In genomic region chr9:22051161-22051957, GRCm38 (mm10) we compare ENCODE assay signal across 10 mouse cellular contexts. TPM values are rescaled to one million over a fixed set of nuclear protein-coding genes. Genes with fewer than 3 reads are reported as not detected.
A peak's percentile ranks its signal among the peaks of the same experiment; 100 is the strongest.
DNase-seq lines count a peak whose midpoint lies in the region; ATAC-seq and TF ChIP-seq lines count a peak whose summit lies in the region.
"Had no signal": no experiment of that assay in that cellular context is flagged by ENCODE, and none has a peak within 500 bp of the region (broad histone marks: within the 10 kb centered on the region; RNA-seq: fewer than 3 reads in every experiment).

No protein-coding gene starts in this region.

- no peaks in the 10 kb centered on the region for H3K9me3 ChIP-seq in heart, embryonic 12.5 days (replicated peaks)
- H3K9me3 ChIP-seq in hindbrain, postnatal 0 days (ENCODE audit: low read length) = no peaks in the 10 kb centered on the region
- no peaks in the 10 kb centered on the region for H3K9me3 ChIP-seq in neural tube, embryonic 11.5 days (ENCODE audit: control insufficient read depth, low read length)

- peaks cover 78% of the 10 kb centered on the region for H3K27me3 ChIP-seq in heart, embryonic 12.5 days (replicated peaks)
- H3K27me3 ChIP-seq in thymus, adult 2 months (ENCODE audit: control insufficient read depth, insufficient read depth, low read length) = peaks cover 10% of the 10 kb centered on the region; the same call in 1 of the 2 replicates
- H3K27me3 ChIP-seq in hindbrain, postnatal 0 days (ENCODE audit: insufficient read depth, low read length) = no peaks in the 10 kb centered on the region
- H3K27me3 ChIP-seq in neural tube, embryonic 11.5 days (ENCODE audit: control insufficient read depth, insufficient read depth, low read length) = peaks cover 19% of the 10 kb centered on the region

- WGBS in heart, embryonic 12.5 days = 3% methylated on average over 65 of the region's 67 CpGs
- 8% methylated on average over 54 of the region's 67 CpGs for WGBS in thymus, adult 2 months
- under 1% methylated on average over 53 of the region's 67 CpGs for WGBS in hindbrain, postnatal 0 days
- 1% methylated on average over 57 of the region's 67 CpGs for WGBS in neural tube, embryonic 11.5 days

- ATAC-seq in heart, embryonic 12.5 days (ENCODE audit: insufficient number of reproducible peaks, low FRiP score) = peak; percentile 11; the same call in 1 of the 2 replicates
- ATAC-seq in hindbrain, postnatal 0 days = peak; percentile 33
- peak; percentile 21 for ATAC-seq in neural tube, embryonic 11.5 days (ENCODE audit: insufficient read depth, low FRiP score, low TSS enrichment)

- TF ChIP-seq CTCF in thymus, adult 2 months (IDR thresholded peaks at IDR 0.05; ENCODE audit: borderline replicate concordance, control insufficient read depth, extremely low read depth, insufficient read depth, low read length, poor library complexity) = no peak
- no peak for TF ChIP-seq CTCF in hindbrain, postnatal 0 days (IDR thresholded peaks at IDR 0.05; ENCODE audit: low read depth)

- no peaks in the 10 kb centered on the region for H3K36me3 ChIP-seq in heart, embryonic 12.5 days
- H3K36me3 ChIP-seq in thymus, adult 2 months (ENCODE audit: control insufficient read depth, insufficient read depth, low read length) = no peaks in the 10 kb centered on the region
- H3K36me3 ChIP-seq in hindbrain, postnatal 0 days (ENCODE audit: insufficient read depth, low read length) = no peaks in the 10 kb centered on the region
- H3K36me3 ChIP-seq in neural tube, embryonic 11.5 days (ENCODE audit: control insufficient read depth, insufficient read depth, low read length) = no peaks in the 10 kb centered on the region

- TF ChIP-seq POLR2A in thymus, adult 2 months (IDR thresholded peaks at IDR 0.05; ENCODE audit: control insufficient read depth, extremely low read depth, insufficient read depth, low read length, poor library complexity) = no peak

- 0 out of 2 replicates have a peak overlapping the region, but pooled peaks have one; percentile 2 for H3K9ac ChIP-seq in heart, embryonic 12.5 days
- H3K9ac ChIP-seq in hindbrain, postnatal 0 days (replicated peaks; ENCODE audit: low read length) = peak overlapping the region; percentile 86
- peak overlapping the region; percentile 89 for H3K9ac ChIP-seq in neural tube, embryonic 11.5 days (ENCODE audit: low read length)

- H3K27ac ChIP-seq in heart, embryonic 12.5 days (ENCODE audit: poor library complexity, severe bottlenecking) = no peak overlapping the region
- no peak overlapping the region for H3K27ac ChIP-seq in thymus, adult 2 months (ENCODE audit: control insufficient read depth, insufficient read depth, low read length)
- H3K27ac ChIP-seq in hindbrain, postnatal 0 days = peak overlapping the region; percentile 96
- peak overlapping the region; percentile 80 for H3K27ac ChIP-seq in neural tube, embryonic 11.5 days (ENCODE audit: low read depth, low read length)

- H3K4me3 ChIP-seq in heart, embryonic 12.5 days = peak overlapping the region; percentile 36
- H3K4me3 ChIP-seq in thymus, adult 2 months (ENCODE audit: control insufficient read depth, insufficient read depth, low read length) = no peak overlapping the region
- peak overlapping the region; percentile 92 for H3K4me3 ChIP-seq in hindbrain, postnatal 0 days (ENCODE audit: low read length)
- peak overlapping the region; percentile 81 for H3K4me3 ChIP-seq in neural tube, embryonic 11.5 days (ENCODE audit: low read depth, low read length)

- peak overlapping the region; percentile 69 for H3K4me2 ChIP-seq in heart, embryonic 12.5 days
- peak overlapping the region; percentile 72 for H3K4me2 ChIP-seq in hindbrain, postnatal 0 days (ENCODE audit: low read depth, low read length)
- peak overlapping the region; percentile 68 for H3K4me2 ChIP-seq in neural tube, embryonic 11.5 days (ENCODE audit: low read depth)

- no peak for DNase-seq in heart, adult 11 months
- DNase-seq in thymus, postnatal 4 days = peak; percentile 51
- DNase-seq in thymus, adult 2 months = no peak
- DNase-seq in hindbrain, postnatal 0 days (ENCODE audit: low spot score) = peak; percentile 58
- DNase-seq in neural tube, embryonic 11.5 days (ENCODE audit: low spot score) = peak; percentile 59
- no peak for DNase-seq in spleen, adult 12 weeks (ENCODE audit: low spot score)
- no peak for DNase-seq in adrenal gland, postnatal 25 days

- peaks cover 30% of the 10 kb centered on the region for H3K4me1 ChIP-seq in heart, embryonic 12.5 days (replicated peaks)
- peaks cover 21% of the 10 kb centered on the region for H3K4me1 ChIP-seq in thymus, adult 2 months (replicated peaks; ENCODE audit: control insufficient read depth, insufficient read depth, low read length)
- H3K4me1 ChIP-seq in hindbrain, postnatal 0 days (ENCODE audit: insufficient read depth, low read length) = peaks cover 23% of the 10 kb centered on the region; the same call in 1 of the 2 replicates
- H3K4me1 ChIP-seq in neural tube, embryonic 11.5 days (ENCODE audit: control insufficient read depth, insufficient read depth, low read length) = peaks cover 16% of the 10 kb centered on the region

RNA-seq across cellular contexts. Expression of gene Elavl3, which starts 0.5 kb away (rescaled TPM):
- 0.13 and 0.40 TPM in 2 replicates for polyA plus RNA-seq in heart, embryonic 12.5 days (2016; fragmentation: Nextera tagmentation; extraction: Ambion mirVana)
- polyA plus RNA-seq in thymus, adult 2 months (2012; rRNA removed) = 0.35 and 0.43 TPM in 2 replicates
- 192 and 204 TPM in 2 replicates for total RNA-seq in hindbrain, postnatal 0 days (2014; rRNA removed)
- polyA plus RNA-seq in hindbrain, postnatal 0 days (2015; fragmentation: Nextera tagmentation; extraction: Ambion mirVana) = 69.9 and 71.7 TPM in 2 replicates
- 64.6 and 69.1 TPM in 2 replicates for polyA plus RNA-seq in neural tube, embryonic 11.5 days (2014; fragmentation: Nextera tagmentation; extraction: Ambion mirVana)
- 0.90 and 2.9 TPM in 2 replicates for total RNA-seq in adrenal gland, postnatal 25 days (2021)

RNA-seq across cellular contexts. Expression of gene Gm49318, which starts 19.7 kb away (rescaled TPM):
- not detected in 2 replicates for polyA plus RNA-seq in heart, embryonic 12.5 days (2016; fragmentation: Nextera tagmentation; extraction: Ambion mirVana)
- not detected in 2 replicates for polyA plus RNA-seq in thymus, adult 2 months (2012; rRNA removed)
- total RNA-seq in hindbrain, postnatal 0 days (2014; rRNA removed) = not detected in 2 replicates
- polyA plus RNA-seq in hindbrain, postnatal 0 days (2015; fragmentation: Nextera tagmentation; extraction: Ambion mirVana) = not detected in 2 replicates
- polyA plus RNA-seq in neural tube, embryonic 11.5 days (2014; fragmentation: Nextera tagmentation; extraction: Ambion mirVana) = not detected in 2 replicates
- total RNA-seq in adrenal gland, postnatal 25 days (2021) = not detected in 2 replicates
- total RNA-seq: MEL had no signal
- polyA plus RNA-seq: large intestine, adult 2 months had no signal

RNA-seq across cellular contexts. Expression of gene Zfp653, which starts 19.8 kb away (rescaled TPM):
- polyA plus RNA-seq in heart, embryonic 12.5 days (2016; fragmentation: Nextera tagmentation; extraction: Ambion mirVana) = 9.8 and 10.0 TPM in 2 replicates
- 52.0 and 52.6 TPM in 2 replicates for polyA plus RNA-seq in thymus, adult 2 months (2012; rRNA removed)
- total RNA-seq in hindbrain, postnatal 0 days (2014; rRNA removed) = 28.8 and 30.0 TPM in 2 replicates
- polyA plus RNA-seq in hindbrain, postnatal 0 days (2015; fragmentation: Nextera tagmentation; extraction: Ambion mirVana) = 12.8 and 13.2 TPM in 2 replicates
- 8.2 and 9.5 TPM in 2 replicates for polyA plus RNA-seq in neural tube, embryonic 11.5 days (2014; fragmentation: Nextera tagmentation; extraction: Ambion mirVana)
- total RNA-seq in adrenal gland, postnatal 25 days (2021) = 9.4 and 12.4 TPM in 2 replicates

RNA-seq across cellular contexts. Expression of gene Ecsit, which starts 33.9 kb away (rescaled TPM):
- polyA plus RNA-seq in heart, embryonic 12.5 days (2016; fragmentation: Nextera tagmentation; extraction: Ambion mirVana) = 49.3 and 51.4 TPM in 2 replicates
- 58.1 and 62.2 TPM in 2 replicates for polyA plus RNA-seq in thymus, adult 2 months (2012; rRNA removed)
- 59.9 and 68.8 TPM in 2 replicates for total RNA-seq in hindbrain, postnatal 0 days (2014; rRNA removed)
- 51.0 and 56.0 TPM in 2 replicates for polyA plus RNA-seq in hindbrain, postnatal 0 days (2015; fragmentation: Nextera tagmentation; extraction: Ambion mirVana)
- 40.1 and 40.4 TPM in 2 replicates for polyA plus RNA-seq in neural tube, embryonic 11.5 days (2014; fragmentation: Nextera tagmentation; extraction: Ambion mirVana)
- total RNA-seq in adrenal gland, postnatal 25 days (2021) = 45.7 and 60.4 TPM in 2 replicates

RNA-seq across cellular contexts. Expression of gene Cnn1, which starts 47.7 kb away (rescaled TPM):
- 391 and 421 TPM in 2 replicates for polyA plus RNA-seq in heart, embryonic 12.5 days (2016; fragmentation: Nextera tagmentation; extraction: Ambion mirVana)
- polyA plus RNA-seq in thymus, adult 2 months (2012; rRNA removed) = 4.3 and 5.0 TPM in 2 replicates
- total RNA-seq in hindbrain, postnatal 0 days (2014; rRNA removed) = 0.40 and 0.52 TPM in 2 replicates
- polyA plus RNA-seq in hindbrain, postnatal 0 days (2015; fragmentation: Nextera tagmentation; extraction: Ambion mirVana) = 0.66 and 1.1 TPM in 2 replicates
- 1.0 and 2.6 TPM in 2 replicates for polyA plus RNA-seq in neural tube, embryonic 11.5 days (2014; fragmentation: Nextera tagmentation; extraction: Ambion mirVana)
- total RNA-seq in adrenal gland, postnatal 25 days (2021) = 0.46 and 0.76 TPM in 2 replicates

Comparison
In these comparisons a context has a peak if more than half of its experiments do, and no peak if none do; other contexts are left out.
1. DNase-seq: peak in thymus, postnatal 4 days (single experiment), hindbrain, postnatal 0 days (single experiment) and neural tube, embryonic 11.5 days (single experiment); none in heart, adult 11 months (single experiment), thymus, adult 2 months (single experiment), spleen, adult 12 weeks (single experiment) and adrenal gland, postnatal 25 days (single experiment).
2. H3K27ac ChIP-seq: peak in hindbrain, postnatal 0 days (single experiment) and neural tube, embryonic 11.5 days (single experiment); none in heart, embryonic 12.5 days (single experiment) and thymus, adult 2 months (single experiment).
3. H3K9ac ChIP-seq: peak in every context shown above with its lines; median percentile 89 in neural tube, embryonic 11.5 days; 86 in hindbrain, postnatal 0 days; 2 in heart, embryonic 12.5 days.
4. RNA of gene Elavl3, which starts 0.5 kb away (polyA plus RNA-seq): 69.9 to 71.7 TPM in hindbrain, postnatal 0 days and 64.6 to 69.1 TPM in neural tube, embryonic 11.5 days; 0.13 to 0.40 TPM in heart, embryonic 12.5 days and 0.35 to 0.43 TPM in thymus, adult 2 months; every median in the first group is over 10 times any median in the second.
5. Peak in every context shown above with its lines, with median percentiles within 50 percentile points of each other: ATAC-seq and H3K4me2 ChIP-seq.